Mouse (Mus musculus) bone marrow, adult 2 months (tissue): Measurements from ENCODE around the gene Gkn2.

Experiments
- CTCF ChIP-seq: fragments of 200-500 bp; IDR thresholded peaks from 2 replicates; pipeline ENCODE4 v1.5.1; 2011; ENCODE audit warnings: low read length, control low read depth; ENCODE audit not compliant: control insufficient read depth, insufficient read depth
- POLR2A ChIP-seq: fragments of 200-500 bp; IDR thresholded peaks from 2 replicates; pipeline ENCODE4 v1.6.1; 2011; ENCODE audit warnings: low read depth, mild to moderate bottlenecking, control low read depth, low read length, borderline replicate concordance; ENCODE audit not compliant: control insufficient read depth

- TF ChIP-seq CTCF (no peak), POLR2A (no peak)
These were observed 38.9 kb downstream of the Gkn2 start for GRCm38 (mm10) chr6:87412011-87412410.
